Mouse (Mus musculus) ES-Bruce4 (cell line): ENCODE measurements around the gene Tmem164.

Source experiments
- CTCF ChIP-seq: IDR thresholded peaks from one replicate; pipeline ENCODE4 v1.8.1; 2011; ENCODE audit warnings: low read depth, low read length
- EP300 ChIP-seq: IDR thresholded peaks from 2 replicates; pipeline ENCODE4 v1.6.1; 2011; ENCODE audit warnings: low read depth, low read length; ENCODE audit not compliant: insufficient read depth
- POLR2A ChIP-seq: IDR thresholded peaks from one replicate; pipeline ENCODE4 v1.8.1; 2011; ENCODE audit warnings: low read length; ENCODE audit not compliant: insufficient read depth

DNA sequence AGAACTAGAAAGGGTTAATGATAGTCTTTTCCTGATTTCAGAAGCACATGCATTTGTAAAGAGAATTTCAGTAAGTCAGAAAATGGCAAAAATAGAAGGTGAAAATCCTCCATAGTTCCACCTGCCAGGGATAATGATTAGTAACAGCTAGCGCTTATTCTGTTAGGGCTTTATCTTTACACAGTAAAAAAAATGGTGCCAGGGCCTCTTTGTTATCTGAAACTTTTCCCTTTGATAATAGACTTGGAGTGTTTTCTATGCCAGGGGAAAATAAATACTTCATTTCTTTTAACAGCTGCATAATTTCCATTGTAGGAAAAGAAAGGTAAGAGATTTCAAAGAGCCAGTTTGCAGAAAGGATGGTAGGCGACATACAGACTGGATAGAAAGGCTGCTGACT, 43.0 kb downstream of the Tmem164 start:
- no peak for TF ChIP-seq CTCF
- no peak for TF ChIP-seq EP300
- TF ChIP-seq POLR2A: no peak
